Mouse (Mus musculus) forebrain, embryonic 16.5 days (tissue): ENCODE measurements around the gene Dmbt1. TPM values are rescaled to one million over a fixed set of nuclear protein-coding genes. Genes with fewer than 3 reads are reported as not detected.
"Not testable (repeated sequence)": the region's sequence is repeated elsewhere in the genome, so short reads cannot be mapped to it uniquely, and the experiment has no call there.

Experiments used
- ATAC-seq: fragments of 200-750 bp; cut with Nextera tagmentation; 2 replicates; pipeline ENCODE4 v1.8.0; 2017; ENCODE audit warnings: mild to moderate bottlenecking, moderate library complexity
- H3K27ac ChIP-seq: fragments of 300-500 bp; sonication (generic); 2 replicates; pipeline ENCODE4 v1.5.1; 2014; ENCODE audit warnings: low read length, control low read depth
- H3K27me3 ChIP-seq: fragments of 300-500 bp; sonication (generic); replicated peaks from 2 replicates; pipeline ENCODE4 v1.6.1; 2014; ENCODE audit warnings: low read length; ENCODE audit not compliant: control insufficient read depth, insufficient read depth
- H3K36me3 ChIP-seq: fragments of 300-500 bp; sonication (generic); 2 replicates; pipeline ENCODE4 v1.6.1; 2014; ENCODE audit not compliant: control insufficient read depth, insufficient read depth
- H3K4me1 ChIP-seq: fragments of 300-500 bp; sonication (generic); replicated peaks from 2 replicates; pipeline ENCODE4 v1.6.1; 2014; ENCODE audit warnings: low read length; ENCODE audit not compliant: control insufficient read depth, insufficient read depth
- H3K4me2 ChIP-seq: fragments of 300-500 bp; sonication (generic); 2 replicates; pipeline ENCODE4 v1.6.1; 2014; ENCODE audit warnings: mild to moderate bottlenecking, low read length, control low read depth
- H3K4me3 ChIP-seq: fragments of 300-500 bp; sonication (generic); replicated peaks from 2 replicates; pipeline ENCODE4 v1.5.1; 2014; ENCODE audit warnings: mild to moderate bottlenecking, low read length, control low read depth
- H3K9ac ChIP-seq: fragments of 300-500 bp; sonication (generic); replicated peaks from 2 replicates; pipeline ENCODE4 v1.6.1; 2014; ENCODE audit warnings: low read depth, low read length, control low read depth
- H3K9me3 ChIP-seq: fragments of 300-500 bp; sonication (generic); 2 replicates; pipeline ENCODE4 v1.6.1; 2016; ENCODE audit warnings: low read length; ENCODE audit not compliant: control insufficient read depth
- WGBS: fragments of 180-500 bp; shearing (Covaris S2); extraction: QIAGEN DNeasy Blood & Tissue Kit; methylation state at CpG from one replicate; pipeline ENCODE4 v1.1.7; 2014; 5-methylcytosine and 5-hydroxymethylcytosine counted together
- polyA plus RNA-seq: library from polyadenylated mRNA; unstranded; fragments of >200 nt; fragmentation: Nextera tagmentation; extraction: Ambion mirVana; gene quantifications from 2 replicates; pipeline ENCODE4 v1.2.1, GENCODE M21; 2015

Dmbt1 gene
- polyA plus RNA-seq, 1 experiment from 2014 or later, result not detected

DNA sequence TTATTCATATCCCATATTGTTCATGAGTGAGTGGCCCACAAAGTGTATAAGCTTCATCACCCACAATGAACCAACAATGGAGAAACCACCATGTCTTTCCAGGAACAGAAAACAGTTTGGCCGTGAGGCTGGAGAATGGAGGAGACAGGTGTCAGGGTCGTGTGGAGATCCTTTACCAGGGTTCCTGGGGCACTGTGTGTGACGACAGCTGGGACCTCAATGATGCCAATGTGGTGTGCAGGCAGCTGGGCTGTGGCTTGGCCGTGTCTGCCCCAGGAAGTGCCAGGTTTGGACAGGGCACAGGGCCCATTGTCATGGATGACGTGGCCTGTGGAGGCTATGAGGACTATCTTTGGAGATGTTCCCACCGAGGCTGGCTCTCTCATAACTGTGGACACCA is 42.2 kb downstream of the Dmbt1 start:
- not testable (repeated sequence) for H3K4me3 ChIP-seq, H3K27ac ChIP-seq, H3K9ac ChIP-seq, H3K4me2 ChIP-seq, ATAC-seq, H3K36me3 ChIP-seq, H3K4me1 ChIP-seq, H3K9me3 ChIP-seq, H3K27me3 ChIP-seq
- WGBS, result 80% methylated on average over 6 of the region's 6 CpGs

DNA sequence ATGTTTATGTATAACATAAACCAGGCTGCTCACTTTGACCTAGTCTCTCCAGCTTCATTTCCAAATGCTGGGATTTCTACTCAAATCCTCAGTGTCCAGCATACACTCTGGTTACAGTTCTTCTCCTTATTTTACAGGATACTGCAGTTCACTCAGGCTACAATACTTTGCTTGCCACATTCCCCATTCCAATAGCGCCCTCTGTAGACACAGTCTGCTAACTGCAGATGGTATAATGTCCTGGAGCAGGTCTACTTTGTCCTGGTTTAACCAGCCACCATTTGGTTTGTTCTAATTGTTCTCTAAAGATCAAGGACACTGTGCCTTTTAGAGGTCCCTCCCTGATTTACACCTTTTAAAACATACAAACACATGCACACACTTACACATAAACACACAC is 44.1 kb downstream of the Dmbt1 start:
- no peaks in the 10 kb centered on the region for H3K9me3 ChIP-seq
- 0% methylated on average over 1 of the region's 1 CpGs for WGBS
- H3K4me1 ChIP-seq, result no peaks in the 10 kb centered on the region
- no peak for ATAC-seq
- H3K27me3 ChIP-seq, result no peaks in the 10 kb centered on the region
- H3K4me2 ChIP-seq, result no peak overlapping the region
- no peak overlapping the region for H3K27ac ChIP-seq
- H3K9ac ChIP-seq, result no peak overlapping the region
- H3K36me3 ChIP-seq, result no peaks in the 10 kb centered on the region
- H3K4me3 ChIP-seq, result no peak overlapping the region

DNA sequence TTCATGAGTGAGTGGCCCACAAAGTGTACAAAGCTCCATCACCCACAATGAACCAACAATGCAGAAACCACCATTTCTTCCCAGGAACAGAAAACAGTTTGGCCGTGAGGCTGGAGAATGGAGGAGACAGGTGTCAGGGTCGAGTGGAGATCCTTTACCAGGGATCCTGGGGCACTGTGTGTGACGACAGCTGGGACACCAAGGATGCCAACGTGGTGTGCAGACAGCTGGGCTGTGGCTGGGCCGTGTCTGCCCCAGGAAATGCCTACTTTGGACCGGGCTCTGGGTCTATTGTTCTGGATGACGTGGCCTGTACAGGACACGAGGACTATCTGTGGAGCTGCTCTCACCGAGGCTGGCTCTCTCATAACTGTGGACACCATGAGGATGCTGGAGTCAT is 50.5 kb downstream of the Dmbt1 start:
- not testable (repeated sequence) for H3K4me2 ChIP-seq, ATAC-seq, H3K4me3 ChIP-seq, H3K27me3 ChIP-seq, H3K36me3 ChIP-seq, H3K9ac ChIP-seq, H3K4me1 ChIP-seq, H3K9me3 ChIP-seq, H3K27ac ChIP-seq
- WGBS, result 82% methylated on average over 9 of the region's 9 CpGs

DNA sequence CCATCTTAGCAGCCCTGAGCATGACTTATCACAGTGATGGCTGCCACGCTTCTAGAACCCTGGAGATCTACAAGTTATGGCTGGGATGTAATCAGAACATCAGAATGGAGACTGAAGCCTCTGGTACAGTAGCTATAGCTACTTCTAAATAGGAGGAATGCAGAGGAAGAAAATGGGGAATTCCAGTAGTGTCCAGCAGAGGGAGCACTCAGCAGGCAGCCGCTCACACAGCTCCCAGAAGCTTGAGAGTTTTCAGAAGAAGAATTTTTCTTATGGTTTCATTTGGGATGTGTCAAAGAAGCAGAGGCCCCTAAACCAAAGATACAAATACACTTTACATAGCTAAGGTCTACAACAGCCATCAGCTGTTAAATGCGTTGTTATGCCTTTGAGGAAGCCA is 80.6 kb downstream of the Dmbt1 start:
- H3K9me3 ChIP-seq, result no peaks in the 10 kb centered on the region
- no peaks in the 10 kb centered on the region for H3K27me3 ChIP-seq
- no peak for ATAC-seq
- no peak overlapping the region for H3K9ac ChIP-seq
- no peak overlapping the region for H3K27ac ChIP-seq
- no peaks in the 10 kb centered on the region for H3K4me1 ChIP-seq
- no peak overlapping the region for H3K4me2 ChIP-seq
- no peaks in the 10 kb centered on the region for H3K36me3 ChIP-seq
- WGBS, result 37% methylated on average over 3 of the region's 3 CpGs
- H3K4me3 ChIP-seq, result no peak overlapping the region

DNA sequence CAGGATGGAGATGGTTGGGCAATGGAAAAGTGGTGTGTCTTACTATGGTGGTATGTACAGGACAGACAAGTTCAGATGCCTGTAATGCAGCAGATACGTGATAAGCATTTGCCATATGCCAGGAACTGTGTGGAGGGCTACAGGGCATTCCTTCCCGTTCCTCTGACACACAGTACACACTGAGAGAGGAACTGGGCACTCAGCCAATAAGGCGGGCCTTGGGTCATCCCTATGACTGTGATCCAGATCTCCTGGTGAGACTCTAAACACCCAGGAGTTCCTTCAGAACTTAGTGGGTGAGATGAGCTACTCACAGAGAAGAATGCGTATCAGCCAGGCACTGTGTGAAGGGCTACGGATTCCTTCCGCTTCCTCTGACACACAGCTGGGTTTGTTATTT is 81.8 kb downstream of the Dmbt1 start:
- 70% methylated on average over 6 of the region's 6 CpGs for WGBS
- H3K27me3 ChIP-seq, result no peaks in the 10 kb centered on the region
- H3K4me3 ChIP-seq, result no peak overlapping the region
- no peaks in the 10 kb centered on the region for H3K36me3 ChIP-seq
- H3K9ac ChIP-seq, result no peak overlapping the region
- no peak for ATAC-seq
- no peaks in the 10 kb centered on the region for H3K4me1 ChIP-seq
- no peak overlapping the region for H3K27ac ChIP-seq
- H3K9me3 ChIP-seq, result no peaks in the 10 kb centered on the region
- no peak overlapping the region for H3K4me2 ChIP-seq

DNA sequence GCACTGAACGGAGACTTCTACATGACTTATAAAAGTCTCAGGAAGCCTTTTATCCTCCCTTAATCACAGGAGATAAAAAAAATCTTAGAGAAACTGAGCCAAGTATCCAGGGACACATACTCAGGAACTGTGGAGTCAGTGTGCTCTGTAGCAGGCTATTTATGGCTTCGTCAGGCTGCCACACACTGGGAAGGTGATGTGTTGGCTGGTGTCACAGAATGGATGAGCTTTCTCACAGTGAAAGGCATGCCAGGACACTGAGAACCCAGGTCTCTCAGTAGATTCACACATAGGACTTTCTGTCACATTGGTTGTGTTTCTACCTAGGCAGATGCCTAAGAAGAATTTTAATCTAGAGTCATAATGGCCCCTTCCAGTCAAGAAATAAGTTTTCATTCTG is 82.6 kb downstream of the Dmbt1 start:
- Histone ChIP-seq H3K27me3 (no peaks in the 10 kb centered on the region), H3K9ac (no peak overlapping the region), H3K4me1 (no peaks in the 10 kb centered on the region), H3K4me2 (no peak overlapping the region), H3K9me3 (no peaks in the 10 kb centered on the region), H3K36me3 (no peaks in the 10 kb centered on the region), H3K27ac (no peak overlapping the region), H3K4me3 (no peak overlapping the region)
- ATAC-seq, result no peak
- WGBS, result 87% methylated on average over 2 of the region's 2 CpGs

DNA sequence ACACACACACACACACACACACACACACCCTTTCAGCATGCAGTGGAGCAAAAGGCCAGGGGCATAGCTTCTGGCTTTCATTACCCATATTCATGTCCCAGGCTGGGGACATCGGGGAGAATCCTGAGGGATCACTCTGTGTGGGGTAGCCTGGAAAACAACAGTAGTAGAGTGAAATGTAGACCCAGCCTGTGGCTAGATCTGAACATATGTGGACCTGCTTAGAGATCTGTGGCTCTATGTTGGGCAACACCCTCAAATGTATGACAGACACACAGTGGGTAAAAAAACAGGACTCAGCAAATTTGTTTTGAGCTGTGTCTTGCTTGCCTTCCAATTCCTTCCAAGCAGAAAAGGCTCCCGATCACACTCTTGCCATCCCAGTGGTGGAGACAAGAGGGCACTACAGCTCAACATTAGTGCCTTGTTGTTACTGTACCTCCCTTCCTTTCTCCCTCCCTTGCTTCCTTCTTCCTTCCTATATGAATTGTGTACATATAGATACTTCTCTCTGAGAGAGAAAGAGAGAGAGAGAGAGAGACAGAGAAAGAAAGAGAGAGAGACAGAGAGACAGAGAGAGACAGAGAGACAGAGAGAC is 90.5 kb downstream of the Dmbt1 start:
- Histone ChIP-seq H3K27me3 (no peaks in the 10 kb centered on the region), H3K4me3 (no peak overlapping the region), H3K27ac (no peak overlapping the region), H3K4me1 (no peaks in the 10 kb centered on the region), H3K9me3 (no peaks in the 10 kb centered on the region), H3K9ac (no peak overlapping the region), H3K36me3 (no peaks in the 10 kb centered on the region), H3K4me2 (no peak overlapping the region)
- 91% methylated on average over 2 of the region's 2 CpGs for WGBS
- ATAC-seq, result no peak

DNA sequence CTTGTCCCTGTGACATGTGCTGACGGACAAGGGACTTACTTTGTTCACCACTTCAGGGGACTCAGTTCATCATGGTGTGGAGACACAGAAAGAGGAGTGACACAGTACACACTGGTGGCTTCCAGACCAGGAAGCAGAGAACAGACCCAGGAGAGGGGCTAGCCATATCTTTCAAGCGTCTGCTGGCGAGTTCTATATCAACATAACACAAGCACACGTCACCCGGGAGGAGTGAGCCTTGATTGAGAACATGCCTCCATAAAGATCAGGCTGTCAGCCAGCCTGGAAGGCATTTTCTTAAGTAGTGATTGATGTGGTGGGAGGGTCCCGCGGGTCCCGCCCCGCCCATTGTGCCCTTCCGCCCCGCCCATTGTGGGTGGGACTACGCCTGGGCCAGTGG is 98.2 kb downstream of the Dmbt1 start:
- Histone ChIP-seq H3K36me3 (no peaks in the 10 kb centered on the region), H3K27ac (no peak overlapping the region), H3K9me3 (no peaks in the 10 kb centered on the region), H3K4me1 (no peaks in the 10 kb centered on the region), H3K9ac (no peak overlapping the region), H3K27me3 (no peaks in the 10 kb centered on the region), H3K4me2 (no peak overlapping the region), H3K4me3 (no peak overlapping the region)
- no peak for ATAC-seq
- 85% methylated on average over 12 of the region's 12 CpGs for WGBS

DNA sequence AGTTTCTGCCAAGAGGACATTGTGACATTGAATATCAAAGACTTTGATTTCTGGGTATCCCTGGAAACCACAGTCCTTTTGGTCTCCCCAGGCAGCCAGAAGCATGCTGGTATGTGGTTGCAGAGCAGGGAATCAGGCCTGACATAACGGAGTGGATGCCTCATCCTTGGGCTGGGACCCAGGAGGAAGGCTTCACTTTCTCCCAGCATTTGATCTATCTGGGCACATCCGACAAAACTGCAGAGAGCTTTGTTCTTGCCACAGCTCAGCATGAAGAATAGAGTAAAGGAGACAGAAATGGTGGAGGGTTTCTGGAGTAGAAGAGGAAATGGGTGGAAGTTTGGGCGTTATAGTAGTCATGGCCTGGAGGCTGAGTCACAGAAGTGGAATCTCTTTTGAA is 101.3 kb downstream of the Dmbt1 start:
- Histone ChIP-seq H3K36me3 (no peaks in the 10 kb centered on the region), H3K27me3 (no peaks in the 10 kb centered on the region), H3K9me3 (no peaks in the 10 kb centered on the region), H3K9ac (no peak overlapping the region), H3K4me2 (no peak overlapping the region), H3K27ac (no peak overlapping the region), H3K4me3 (no peak overlapping the region), H3K4me1 (no peaks in the 10 kb centered on the region)
- ATAC-seq, result no peak
- WGBS, result 83% methylated on average over 3 of the region's 3 CpGs

DNA sequence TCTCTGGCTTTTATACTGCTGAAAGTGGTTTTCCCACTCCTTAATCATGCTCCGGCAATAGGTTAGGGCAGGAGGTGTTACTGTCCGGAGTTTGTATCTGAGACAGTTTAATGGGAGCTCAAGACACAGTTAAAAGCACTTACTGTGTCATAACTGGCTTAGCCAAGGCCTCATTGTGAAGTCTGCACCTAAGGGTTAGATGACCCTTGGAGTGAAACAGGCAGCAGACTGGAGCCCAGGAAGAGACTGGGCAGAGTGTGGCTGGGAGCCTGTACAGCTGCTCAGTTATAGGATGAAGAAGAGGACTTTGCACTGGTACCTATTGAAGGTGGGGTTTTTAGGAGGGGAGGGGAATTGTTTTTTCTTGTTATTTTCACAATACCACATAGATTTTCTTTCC is 114.4 kb downstream of the Dmbt1 start, which contains the start of gene 4933402N03Rik:
Gene 4933402N03Rik, minus strand, starts transcription at position 101 of the 400 bp plus-strand sequence.
- no peaks in the 10 kb centered on the region for H3K27me3 ChIP-seq
- H3K9ac ChIP-seq, result no peak within 1 kb of the TSS
- no peaks in the 10 kb centered on the region for H3K4me1 ChIP-seq
- H3K4me3 ChIP-seq, result no peak within 1 kb of the TSS
- WGBS, result 88% methylated on average over 2 of the region's 2 CpGs
- H3K4me2 ChIP-seq, result no peak within 1 kb of the TSS
- H3K27ac ChIP-seq, result no peak within 1 kb of the TSS
- ATAC-seq, result no peak
- no peaks in the 10 kb centered on the region for H3K36me3 ChIP-seq
- no peaks in the 10 kb centered on the region for H3K9me3 ChIP-seq
